Mouse (Mus musculus) T-helper 2 cell (primary cell): Measurements from ENCODE around the gene Gtf2h1.
"Not testable (repeated sequence)": the region's sequence is repeated elsewhere in the genome, so short reads cannot be mapped to it uniquely, and the experiment has no call there.

Experiments used
- in situ Hi-C: fragments of 300-600 bp; cut with MboI, MseI; formaldehyde crosslinking; loops from one replicate; pipeline ENCODE4 v1.15.1; 2025; ENCODE audit warnings: high pct_unique_total_duplicates

The Gtf2h1 gene

GRCm38 (mm10) chr7:46795287-46796205, at the start of gene Gtf2h1, which contains the start of gene Hps5:
TSS of gene Gtf2h1 (plus strand) at chr7:46796103.
TSS of gene Hps5 (minus strand) at chr7:46796064.
- in situ Hi-C loops = loop anchor here (10.0 kb wide), 1 partner anchor 1201 kb away; no protein-coding TSS in a partner anchor

- in situ Hi-C loops = no loop called here
Measured at GRCm38 (mm10) chr7:46746381-46746780, 49.5 kb upstream of the Gtf2h1 start.

DNA sequence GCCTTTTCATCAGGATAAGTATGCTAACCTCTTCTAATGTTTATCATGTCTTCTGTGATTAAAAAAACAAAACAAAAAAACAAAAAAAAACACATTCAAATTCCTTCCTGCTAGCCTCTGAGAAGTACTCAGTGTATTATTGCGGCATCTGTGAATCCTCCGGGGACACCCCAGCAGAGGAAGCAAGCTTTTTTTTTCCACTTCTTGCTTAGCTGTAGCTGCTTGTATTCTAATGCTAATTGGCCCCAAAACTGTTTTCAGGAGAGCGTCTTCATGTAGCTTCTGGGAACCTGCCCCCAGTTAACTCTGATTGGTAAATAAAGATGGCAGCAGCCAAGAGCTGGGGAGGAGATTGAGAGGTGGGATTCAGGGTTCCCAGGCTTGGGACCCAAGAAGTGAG, 47.4 kb upstream of the Gtf2h1 start:
- in situ Hi-C loops = no loop called here

DNA sequence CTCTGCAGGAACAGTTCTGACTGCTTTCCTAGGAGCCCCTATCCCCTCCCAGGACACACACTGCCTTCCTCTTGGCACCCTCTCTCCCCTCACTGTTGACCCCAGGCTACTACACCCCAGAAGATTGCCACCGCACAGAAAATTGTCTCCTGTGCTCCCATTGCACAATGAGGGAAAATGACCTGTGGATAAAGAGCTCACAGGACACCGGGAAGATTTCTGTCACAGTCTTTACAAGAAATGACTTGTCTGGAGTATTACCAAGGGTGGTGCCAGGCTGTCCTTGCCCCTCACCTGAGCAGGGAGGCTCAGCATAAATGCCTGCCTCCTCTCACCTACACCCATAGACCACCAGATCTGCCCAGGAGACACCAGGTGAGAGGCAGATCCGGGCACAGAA, 44.4 kb upstream of the Gtf2h1 start, which contains the start of gene Saa2:
TSS of gene Saa2 (plus strand) at position 301 of the 400 bp plus-strand sequence.
- in situ Hi-C loops = no loop called here

DNA sequence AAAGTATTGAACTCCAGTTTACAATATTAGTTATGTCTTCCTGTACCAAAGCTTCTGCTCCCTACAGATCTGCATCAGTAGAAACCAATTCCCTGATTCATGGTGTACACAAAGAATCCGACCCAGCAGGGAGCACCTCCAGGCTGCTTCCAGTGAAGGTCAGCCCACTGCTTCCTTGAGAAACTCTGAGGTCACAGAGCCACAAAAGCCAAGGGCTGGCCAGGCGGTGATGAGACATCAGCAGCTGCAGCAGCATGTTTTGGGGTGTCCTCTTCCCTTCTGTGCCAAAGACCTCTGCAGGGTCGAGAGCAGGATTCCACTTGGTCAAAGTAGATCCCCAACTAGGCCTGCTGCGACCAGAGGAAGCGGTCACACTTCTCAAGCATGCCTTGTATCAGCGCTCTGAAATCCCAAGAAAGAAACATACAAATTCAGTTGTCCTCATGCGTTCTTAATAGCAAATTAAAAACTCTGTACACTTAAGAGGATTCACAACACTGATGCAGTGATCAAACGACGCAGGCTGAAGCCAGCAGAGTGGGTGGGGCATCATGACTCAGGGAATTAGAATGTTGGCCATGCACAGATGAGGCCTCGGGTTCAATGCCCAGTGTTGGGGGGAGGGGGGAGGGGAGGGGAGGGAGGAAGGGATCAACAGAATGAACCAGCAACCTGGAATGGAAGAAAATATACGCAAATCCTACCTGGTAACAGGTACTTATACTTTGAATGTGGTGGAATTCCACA, 34.7 kb upstream of the Gtf2h1 start:
- in situ Hi-C loops = no loop called here

DNA sequence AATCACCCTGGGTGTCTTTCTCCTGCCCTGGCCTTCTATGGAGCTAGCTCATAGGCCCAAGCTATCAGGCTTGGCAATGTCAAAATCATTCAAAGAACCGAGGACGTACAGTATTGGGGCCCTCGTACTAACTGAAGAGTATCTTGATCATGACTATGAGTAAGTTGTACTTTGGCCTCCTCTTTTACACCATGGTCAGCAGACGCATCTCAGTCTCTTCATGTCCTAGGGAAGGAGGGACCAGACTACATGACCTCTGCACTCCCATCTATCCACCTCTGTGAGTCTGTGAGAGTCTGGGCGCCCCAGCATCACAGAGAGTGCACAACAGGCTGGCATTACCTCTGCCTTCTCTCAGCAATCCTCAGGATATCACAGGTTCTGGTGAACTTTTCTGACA, 33.3 kb upstream of the Gtf2h1 start:
- in situ Hi-C loops = no loop called here

DNA sequence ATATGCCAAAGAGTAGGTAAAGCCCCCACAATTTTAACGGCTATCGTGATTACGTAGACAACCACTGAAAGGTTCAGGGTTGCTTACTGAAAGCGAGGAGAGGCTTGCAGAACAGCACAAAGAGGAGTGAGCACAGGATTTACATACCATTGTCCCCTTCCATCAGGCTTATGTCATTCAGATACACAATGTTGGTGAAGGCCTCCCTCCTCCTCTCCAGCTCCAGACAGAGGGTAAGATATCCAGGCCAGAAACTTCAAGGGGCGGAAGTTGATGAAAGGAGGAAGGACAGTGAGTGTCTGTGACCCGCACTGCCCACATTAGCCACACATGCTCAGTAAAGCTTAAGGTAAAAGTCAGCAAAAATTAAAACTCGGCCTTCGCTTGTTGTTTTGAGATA, 31.2 kb upstream of the Gtf2h1 start:
- in situ Hi-C loops = no loop called here

GRCm38 (mm10) chr7:46767371-46767770, 28.5 kb upstream of the Gtf2h1 start:
- in situ Hi-C loops = no loop called here

- in situ Hi-C loops = no loop called here
Measured at GRCm38 (mm10) chr7:46768451-46768850, 27.5 kb upstream of the Gtf2h1 start.

DNA sequence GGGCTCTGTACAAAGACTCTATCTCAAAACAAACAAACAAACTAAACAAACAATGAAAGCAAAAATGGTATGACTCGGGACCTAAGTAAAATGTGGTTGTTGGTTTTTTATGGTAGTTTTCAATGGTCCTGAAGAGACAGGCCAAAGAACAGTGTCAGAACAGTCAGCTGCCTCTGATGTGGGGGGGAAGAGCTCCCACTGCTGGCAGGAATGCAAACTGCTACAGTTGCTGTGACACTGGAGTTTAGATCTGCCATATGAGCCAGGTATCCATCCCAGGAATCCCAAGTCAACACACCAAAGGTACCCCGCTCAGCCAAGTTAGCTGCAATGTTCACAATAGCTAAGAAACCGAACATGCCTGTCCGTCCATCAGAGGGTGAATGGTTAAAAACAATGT, 25.2 kb upstream of the Gtf2h1 start:
- in situ Hi-C loops = no loop called here

DNA sequence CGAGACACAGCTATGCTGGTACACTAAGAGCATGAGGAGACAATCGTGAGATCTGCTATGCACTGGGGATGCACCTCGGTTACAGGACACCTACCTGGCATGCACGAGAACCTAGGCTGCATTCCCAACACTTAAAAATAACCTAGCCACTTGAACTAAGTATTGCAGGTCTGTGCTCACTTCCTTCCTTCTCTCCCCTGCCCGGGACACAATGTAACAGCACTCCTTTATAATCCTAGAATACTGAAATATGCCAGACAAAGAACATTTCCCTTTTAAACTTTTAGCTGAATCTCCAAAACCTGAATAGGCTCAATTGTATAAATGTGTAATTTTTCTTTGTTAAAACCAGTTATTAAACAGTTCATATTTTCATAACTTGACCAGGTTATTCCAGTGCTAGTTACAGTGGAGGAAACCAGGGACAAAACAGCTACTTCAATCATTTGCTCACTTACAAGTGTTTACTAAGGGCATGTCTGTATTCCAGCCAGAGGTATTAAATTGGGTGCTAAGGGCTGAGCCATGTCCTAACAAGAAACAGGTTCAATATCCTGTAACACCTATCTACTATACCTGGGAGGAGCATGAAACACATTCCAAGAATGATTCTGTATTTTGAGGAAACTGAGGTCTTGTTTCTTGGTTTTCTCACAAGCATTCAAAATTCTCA, 6.6 kb upstream of the Gtf2h1 start:
- in situ Hi-C loops = no loop called here

- in situ Hi-C loops = loop anchor here (10.0 kb wide), 1 partner anchor 1199 kb away; no protein-coding TSS in a partner anchor
Measured at GRCm38 (mm10) chr7:46793871-46794270, 2.0 kb upstream of the Gtf2h1 start.

DNA sequence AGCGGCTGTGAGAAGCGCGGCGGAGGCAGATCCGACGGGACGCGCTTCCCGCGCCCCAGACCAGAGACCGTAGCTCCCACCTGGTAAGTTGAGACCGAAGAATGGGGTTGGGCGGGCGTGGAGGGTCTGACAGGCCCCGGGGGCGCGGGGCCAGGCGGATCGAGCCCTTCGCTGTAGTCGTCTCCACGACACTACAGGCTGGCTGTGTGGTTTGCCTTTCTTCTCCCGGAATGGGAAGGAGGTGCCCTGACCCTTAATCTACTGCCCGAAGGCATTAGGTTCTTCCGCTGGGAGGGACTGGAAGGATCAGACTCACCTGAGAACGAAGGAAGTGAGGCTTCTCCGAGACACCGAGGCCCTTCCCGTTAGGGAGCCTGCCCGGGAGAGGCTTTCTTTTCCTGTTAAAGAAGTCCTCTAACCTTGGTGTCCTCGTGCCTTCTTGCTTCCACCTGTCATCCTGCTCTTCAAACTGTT, 340 bp downstream of the Gtf2h1 start:
- in situ Hi-C loops = loop anchor here (10.0 kb wide), 1 partner anchor 1201 kb away; no protein-coding TSS in a partner anchor

DNA sequence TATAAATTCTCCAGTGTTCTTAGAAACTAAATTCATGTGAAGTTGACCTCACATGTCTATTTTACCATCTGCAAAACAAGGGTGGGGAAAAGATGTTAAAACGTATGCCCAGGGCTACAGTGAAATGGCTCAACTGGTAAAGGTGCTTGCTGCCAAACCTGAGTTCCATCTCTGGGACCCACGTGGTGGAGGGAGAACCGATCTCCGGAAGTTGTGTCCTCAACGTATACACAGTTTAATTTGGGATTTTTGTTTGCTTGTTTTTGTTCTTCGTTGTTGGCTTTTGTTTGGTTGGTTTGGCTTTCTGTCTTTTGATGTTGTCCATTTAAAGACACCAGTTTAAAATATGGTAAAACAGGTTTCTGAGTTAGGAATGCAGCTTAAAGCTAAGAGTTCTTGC, 876 bp downstream of the Gtf2h1 start:
- in situ Hi-C loops = loop anchor here (10.0 kb wide), 1 partner anchor 1202 kb away; no protein-coding TSS in a partner anchor

DNA sequence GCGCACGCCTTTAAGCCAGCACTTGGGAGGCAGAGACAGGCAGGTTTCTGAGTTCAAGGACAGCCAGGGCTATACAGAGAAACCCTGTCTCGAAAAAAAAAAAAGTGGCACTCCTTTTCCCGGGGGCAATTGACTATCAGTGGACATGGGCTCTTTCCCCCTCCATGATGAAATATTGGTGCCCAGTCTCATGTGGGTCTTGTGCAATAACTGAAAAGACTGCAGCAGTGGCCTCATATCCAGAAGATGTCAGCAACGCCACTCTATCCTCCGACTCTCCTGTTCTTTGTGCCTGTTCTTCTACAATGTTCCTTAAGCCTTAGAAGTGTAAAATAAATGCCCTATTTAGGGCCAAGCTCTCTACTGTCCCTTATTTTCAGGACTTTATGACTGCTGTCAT, 14.4 kb downstream of the Gtf2h1 start:
- in situ Hi-C loops = loop anchor here (5.0 kb wide), 1 partner anchor 42 kb away; no protein-coding TSS in a partner anchor

- in situ Hi-C loops = loop anchor here (5.0 kb wide), 1 partner anchor 38 kb away; no protein-coding TSS in a partner anchor
Measured at GRCm38 (mm10) chr7:46814012-46814411, 18.1 kb downstream of the Gtf2h1 start.

DNA sequence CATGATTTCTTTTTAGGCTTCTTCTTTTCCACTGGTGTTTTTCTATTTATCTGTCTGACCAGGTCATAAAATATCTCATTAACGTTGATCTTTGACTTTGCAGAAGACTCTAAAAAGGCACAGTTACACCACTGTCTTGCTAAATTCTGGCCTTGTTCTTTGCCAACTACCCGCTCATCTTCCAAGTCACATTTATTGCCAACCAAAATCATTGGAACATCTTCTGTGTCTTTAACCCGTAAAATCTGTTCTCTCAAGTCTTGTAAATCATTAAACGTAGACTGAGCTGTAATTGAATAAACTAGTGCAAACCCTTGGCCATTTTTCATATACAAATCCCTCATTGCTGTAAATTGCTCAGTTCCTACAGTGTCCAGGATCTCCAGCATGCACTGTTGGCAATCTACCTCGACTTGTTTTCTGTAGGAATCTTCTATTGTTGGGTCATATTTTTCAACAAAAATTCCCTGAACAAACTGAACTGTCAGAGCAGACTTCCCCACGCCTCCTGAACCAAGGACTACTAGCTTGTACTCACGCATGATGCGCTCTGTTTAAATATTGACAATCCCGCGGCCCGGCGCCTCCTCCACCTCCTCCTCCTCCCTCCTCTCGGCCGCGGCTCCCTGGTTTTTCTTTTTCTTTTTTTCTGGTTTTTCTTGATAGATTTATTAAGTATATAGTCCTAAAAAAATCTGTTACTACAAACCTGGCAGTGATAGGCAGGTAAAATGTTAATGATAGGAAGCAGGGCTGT, 25.2 kb downstream of the Gtf2h1 start:
- in situ Hi-C loops = not testable (repeated sequence)

GRCm38 (mm10) chr7:46827046-46827802, 31.3 kb downstream of the Gtf2h1 start:
- in situ Hi-C loops = no loop called here

DNA sequence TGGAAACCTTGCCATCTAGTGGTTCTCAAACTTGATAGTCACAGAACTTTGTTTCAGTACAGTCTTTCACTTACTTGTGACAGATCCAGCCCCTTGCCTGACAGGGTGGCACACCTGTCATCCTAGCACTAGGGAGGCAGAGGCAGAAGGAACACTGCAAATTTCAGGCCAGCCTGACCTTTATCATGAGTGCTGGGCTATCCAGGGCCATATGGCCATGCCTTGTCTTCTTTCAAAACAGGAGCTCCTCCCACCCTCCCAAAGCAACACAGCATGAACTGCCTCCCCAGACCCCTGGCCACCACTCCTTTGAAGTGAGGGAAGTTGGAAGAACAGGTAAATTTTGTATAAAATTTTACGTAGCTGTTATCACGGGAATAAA, 31.9 kb downstream of the Gtf2h1 start:
- in situ Hi-C loops = no loop called here

- in situ Hi-C loops = no loop called here
Measured at GRCm38 (mm10) chr7:46829911-46830310, 34.0 kb downstream of the Gtf2h1 start.
